Mouse (Mus musculus): ENCODE measurements around the gene Git2. TPM values are rescaled to one million over a fixed set of nuclear protein-coding genes. Genes with fewer than 3 reads are reported as not detected.

The Git2 gene
- polyA plus RNA-seq, 1 experiment from 2014 or later = 49.8 TPM

- peaks cover 56% of the 10 kb centered on the region for H3K4me1 ChIP-seq (replicated peaks)
Observed at GRCm38 (mm10) chr5:114773211-114773710, 2.1 kb downstream of the Git2 start.

GRCm38 (mm10) chr5:114772456-114773203 is 2.7 kb downstream of the Git2 start:
- peak overlapping the region; percentile 85 for H3K27ac ChIP-seq
- H3K9ac ChIP-seq (replicated peaks) = peak overlapping the region; percentile 97

More at GRCm38 (mm10) chr5:114773211-114773710, 2.1 kb downstream of the Git2 start:
- ATAC-seq = peak; percentile 77
- Histone ChIP-seq H3K4me2 (replicated peaks) (peak overlapping the region; percentile 91), H3K36me3 (no peaks in the 10 kb centered on the region), H3K27me3 (no peaks in the 10 kb centered on the region), H3K4me3 (replicated peaks) (peak overlapping the region; percentile 99), H3K9me3 (no peaks in the 10 kb centered on the region), H3K27ac (peak overlapping the region; percentile 94), H3K9ac (replicated peaks) (peak overlapping the region; percentile 98)
- under 1% methylated on average over 44 of the region's 52 CpGs for WGBS

GRCm38 (mm10) chr5:114771796-114772195 is 3.5 kb downstream of the Git2 start:
- 0 out of 2 replicates have a peak overlapping the region, but pooled peaks have one; percentile 23 for H3K9ac ChIP-seq (replicated peaks)
- H3K9me3 ChIP-seq = no peaks in the 10 kb centered on the region
- WGBS = 78% methylated on average over 8 of the region's 8 CpGs
- H3K4me1 ChIP-seq (replicated peaks) = peaks cover 43% of the 10 kb centered on the region
- H3K36me3 ChIP-seq = no peaks in the 10 kb centered on the region
- ATAC-seq = no peak
- peak overlapping the region; percentile 91 for H3K4me2 ChIP-seq (replicated peaks)
- peak overlapping the region; percentile 99 for H3K4me3 ChIP-seq (replicated peaks)
- H3K27ac ChIP-seq = no peak overlapping the region
- no peaks in the 10 kb centered on the region for H3K27me3 ChIP-seq

More at GRCm38 (mm10) chr5:114772456-114773203, 2.7 kb downstream of the Git2 start:
- Histone ChIP-seq H3K27me3 (no peaks in the 10 kb centered on the region), H3K4me2 (replicated peaks) (peak overlapping the region; percentile 91), H3K9me3 (no peaks in the 10 kb centered on the region), H3K4me3 (replicated peaks) (peak overlapping the region; percentile 99), H3K36me3 (no peaks in the 10 kb centered on the region), H3K4me1 (replicated peaks) (peaks cover 50% of the 10 kb centered on the region)
- 3% methylated on average over 29 of the region's 57 CpGs for WGBS
- ATAC-seq = peak; percentile 59

GRCm38 (mm10) chr5:114769786-114770185 is 5.5 kb downstream of the Git2 start:
- Histone ChIP-seq H3K27ac (no peak overlapping the region), H3K4me3 (replicated peaks) (no peak overlapping the region)

GRCm38 (mm10) chr5:114767185-114767584 is 8.1 kb downstream of the Git2 start:
- no peaks in the 10 kb centered on the region for H3K9me3 ChIP-seq
- no peak overlapping the region for H3K9ac ChIP-seq (replicated peaks)
- H3K27ac ChIP-seq = no peak overlapping the region
- H3K4me2 ChIP-seq (replicated peaks) = no peak overlapping the region
- peaks cover 18% of the 10 kb centered on the region for H3K4me1 ChIP-seq (replicated peaks)
- peaks cover 37% of the 10 kb centered on the region for H3K36me3 ChIP-seq
- no peak overlapping the region for H3K4me3 ChIP-seq (replicated peaks)
- 91% methylated on average over 7 of the region's 7 CpGs for WGBS
- ATAC-seq = no peak
- no peaks in the 10 kb centered on the region for H3K27me3 ChIP-seq

More at GRCm38 (mm10) chr5:114769786-114770185, 5.5 kb downstream of the Git2 start:
- no peaks in the 10 kb centered on the region for H3K9me3 ChIP-seq
- H3K9ac ChIP-seq (replicated peaks) = no peak overlapping the region
- no peak for ATAC-seq
- WGBS = 95% methylated on average over 8 of the region's 8 CpGs
- peaks cover 28% of the 10 kb centered on the region for H3K4me1 ChIP-seq (replicated peaks)
- no peak overlapping the region for H3K4me2 ChIP-seq (replicated peaks)
- H3K27me3 ChIP-seq = no peaks in the 10 kb centered on the region
- H3K36me3 ChIP-seq = peaks cover 12% of the 10 kb centered on the region

GRCm38 (mm10) chr5:114766686-114767085 is 8.6 kb downstream of the Git2 start:
- Histone ChIP-seq H3K9ac (replicated peaks) (no peak overlapping the region), H3K9me3 (no peaks in the 10 kb centered on the region), H3K27me3 (no peaks in the 10 kb centered on the region), H3K4me1 (replicated peaks) (peaks cover 13% of the 10 kb centered on the region), H3K4me3 (replicated peaks) (no peak overlapping the region), H3K27ac (no peak overlapping the region), H3K4me2 (replicated peaks) (no peak overlapping the region), H3K36me3 (peaks cover 42% of the 10 kb centered on the region)
- 88% methylated on average over 8 of the region's 8 CpGs for WGBS
- ATAC-seq = no peak

- H3K4me2 ChIP-seq (replicated peaks) = no peak overlapping the region
- H3K9ac ChIP-seq (replicated peaks) = no peak overlapping the region
- no peak for ATAC-seq
- H3K27me3 ChIP-seq = no peaks in the 10 kb centered on the region
- no peak overlapping the region for H3K27ac ChIP-seq
- H3K9me3 ChIP-seq = no peaks in the 10 kb centered on the region
- no peak overlapping the region for H3K4me3 ChIP-seq (replicated peaks)
- peaks cover 58% of the 10 kb centered on the region for H3K36me3 ChIP-seq
- 86% methylated on average over 18 of the region's 18 CpGs for whole genome bisulfite sequencing
- no peaks in the 10 kb centered on the region for H3K4me1 ChIP-seq (replicated peaks)
Observed at GRCm38 (mm10) chr5:114764812-114765735, 10.2 kb downstream of the Git2 start.

GRCm38 (mm10) chr5:114761980-114762379 is 13.3 kb downstream of the Git2 start:
- 93% methylated on average over 8 of the region's 8 CpGs for WGBS

GRCm38 (mm10) chr5:114759536-114760090 is 15.7 kb downstream of the Git2 start:
- 93% methylated on average over 5 of the region's 5 CpGs for WGBS
- H3K27me3 ChIP-seq = no peaks in the 10 kb centered on the region
- peaks cover 83% of the 10 kb centered on the region for H3K36me3 ChIP-seq
- no peaks in the 10 kb centered on the region for H3K9me3 ChIP-seq
- ATAC-seq = no peak
- H3K4me1 ChIP-seq (replicated peaks) = no peaks in the 10 kb centered on the region
- no peak overlapping the region for H3K9ac ChIP-seq (replicated peaks)
- no peak overlapping the region for H3K4me3 ChIP-seq (replicated peaks)
- no peak overlapping the region for H3K27ac ChIP-seq
- H3K4me2 ChIP-seq (replicated peaks) = no peak overlapping the region

More at GRCm38 (mm10) chr5:114761980-114762379, 13.3 kb downstream of the Git2 start:
- H3K27ac ChIP-seq = no peak overlapping the region
- no peak overlapping the region for H3K9ac ChIP-seq (replicated peaks)
- no peak for ATAC-seq
- H3K9me3 ChIP-seq = no peaks in the 10 kb centered on the region
- H3K27me3 ChIP-seq = no peaks in the 10 kb centered on the region
- H3K4me2 ChIP-seq (replicated peaks) = no peak overlapping the region
- no peaks in the 10 kb centered on the region for H3K4me1 ChIP-seq (replicated peaks)
- peaks cover 80% of the 10 kb centered on the region for H3K36me3 ChIP-seq
- H3K4me3 ChIP-seq (replicated peaks) = no peak overlapping the region

- Histone ChIP-seq H3K4me2 (replicated peaks) (no peak overlapping the region), H3K9me3 (no peaks in the 10 kb centered on the region), H3K36me3 (peaks cover 82% of the 10 kb centered on the region), H3K27ac (no peak overlapping the region), H3K9ac (replicated peaks) (no peak overlapping the region), H3K4me1 (replicated peaks) (no peaks in the 10 kb centered on the region), H3K4me3 (replicated peaks) (no peak overlapping the region), H3K27me3 (no peaks in the 10 kb centered on the region)
- WGBS = 86% methylated on average over 12 of the region's 12 CpGs
- no peak for ATAC-seq
Observed at GRCm38 (mm10) chr5:114753384-114753783, 21.9 kb downstream of the Git2 start.

GRCm38 (mm10) chr5:114752397-114752796 is 22.9 kb downstream of the Git2 start:
- Histone ChIP-seq H3K4me2 (replicated peaks) (no peak overlapping the region), H3K27ac (no peak overlapping the region), H3K4me1 (replicated peaks) (no peaks in the 10 kb centered on the region), H3K9ac (replicated peaks) (no peak overlapping the region), H3K27me3 (no peaks in the 10 kb centered on the region), H3K9me3 (no peaks in the 10 kb centered on the region), H3K36me3 (peaks cover 83% of the 10 kb centered on the region), H3K4me3 (replicated peaks) (no peak overlapping the region)
- WGBS = 92% methylated on average over 10 of the region's 10 CpGs
- no peak for ATAC-seq
